Comparison of ENCODE assay signal across 10 mouse cellular contexts in the genomic region with DNA sequence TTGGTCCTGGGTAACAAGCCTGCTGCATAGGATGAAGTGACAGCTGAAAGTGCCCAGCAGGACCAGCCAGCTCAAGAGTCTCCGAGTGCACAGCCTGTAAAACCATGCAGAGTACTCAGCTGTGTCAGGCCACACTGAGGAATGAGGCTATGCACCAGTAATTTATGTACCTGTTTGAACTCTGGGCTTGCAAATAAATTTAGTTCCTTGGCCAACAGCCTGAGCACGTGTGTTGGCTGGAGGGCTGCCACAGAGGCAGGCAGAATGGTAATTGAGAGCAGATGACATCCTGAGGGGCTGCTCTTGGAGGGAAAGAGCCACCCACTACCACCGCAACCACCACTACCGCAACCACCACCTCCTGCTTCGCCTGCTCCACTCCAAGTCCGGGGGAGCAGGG.
A peak's percentile ranks its signal among the peaks of the same experiment; 100 is the strongest.
DNase-seq lines count a peak whose midpoint lies in the region; ATAC-seq and TF ChIP-seq lines count a peak whose summit lies in the region.
"Had no signal": no experiment of that assay in that cellular context is flagged by ENCODE, and none has a peak within 500 bp of the region (broad histone marks: within the 10 kb centered on the region; RNA-seq: fewer than 3 reads in every experiment).

No protein-coding gene starts in this region.

- 0 out of 2 replicates have a peak, but pooled peaks have one; percentile 49 for ATAC-seq in intestine, embryonic 14.5 days (replicated peaks; ENCODE audit: low FRiP score, low TSS enrichment, low read depth)
- ATAC-seq in intestine, postnatal 0 days: no peak
- peak; percentile 57 for ATAC-seq in common myeloid progenitor, adult 5-6 weeks (replicated peaks; ENCODE audit: low read depth, poor library complexity, severe bottlenecking)

- H3K4me1 ChIP-seq in intestine, embryonic 14.5 days (replicated peaks; ENCODE audit: control insufficient read depth, insufficient read depth, low read length): peaks cover 19% of the 10 kb centered on the region
- H3K4me1 ChIP-seq in intestine, postnatal 0 days (replicated peaks; ENCODE audit: control insufficient read depth, insufficient read depth, low read length): no peaks in the 10 kb centered on the region

- no peak overlapping the region for H3K9ac ChIP-seq in intestine, embryonic 14.5 days (ENCODE audit: low read length)
- no peak overlapping the region for H3K9ac ChIP-seq in intestine, postnatal 0 days (ENCODE audit: low read depth, low read length)
- H3K9ac ChIP-seq: stomach, embryonic 15.5 days had no signal

- H3K9me3 ChIP-seq in intestine, embryonic 14.5 days (ENCODE audit: control insufficient read depth, low read length): no peaks in the 10 kb centered on the region
- no peaks in the 10 kb centered on the region for H3K9me3 ChIP-seq in intestine, postnatal 0 days (ENCODE audit: control insufficient read depth)
- H3K9me3 ChIP-seq: stomach, embryonic 15.5 days had no signal

- no peak for TF ChIP-seq CTCF in intestine, postnatal 0 days (IDR thresholded peaks at IDR 0.05; ENCODE audit: low read depth)

- WGBS in intestine, embryonic 14.5 days: 32% methylated on average over 6 of the region's 6 CpGs
- 41% methylated on average over 6 of the region's 6 CpGs for WGBS in intestine, postnatal 0 days

- no peaks in the 10 kb centered on the region for H3K36me3 ChIP-seq in intestine, embryonic 14.5 days (ENCODE audit: control insufficient read depth, insufficient read depth, low read length)
- H3K36me3 ChIP-seq in intestine, postnatal 0 days (ENCODE audit: control insufficient read depth, insufficient read depth): no peaks in the 10 kb centered on the region
- H3K36me3 ChIP-seq: G1E; stomach, embryonic 15.5 days had no signal

- no peak overlapping the region for H3K4me3 ChIP-seq in intestine, embryonic 14.5 days (ENCODE audit: low read depth, low read length)
- no peak overlapping the region for H3K4me3 ChIP-seq in intestine, postnatal 0 days (ENCODE audit: low read depth, low read length)
- H3K4me3 ChIP-seq: stomach, embryonic 15.5 days had no signal

- no peaks in the 10 kb centered on the region for H3K27me3 ChIP-seq in intestine, embryonic 14.5 days (replicated peaks; ENCODE audit: control insufficient read depth, insufficient read depth, low read length)
- H3K27me3 ChIP-seq in intestine, postnatal 0 days (replicated peaks; ENCODE audit: control insufficient read depth, insufficient read depth, low read length): 0 out of 2 replicates have a peak, but pooled peaks cover 3% of the 10 kb centered on the region
- H3K27me3 ChIP-seq: stomach, embryonic 15.5 days had no signal

- no peak for DNase-seq in intestine, embryonic 14.5 days (ENCODE audit: low spot score)
- peak; percentile 84 for DNase-seq in hindlimb bud, embryonic 11.5 days (ENCODE audit: extremely low spot score, low read depth, low spot score)
- DNase-seq in lung, postnatal 36 days: peak; percentile 47
- no peak for DNase-seq in right cerebral cortex, adult 2 months (ENCODE audit: low spot score in 2 of 2)
- no peak for DNase-seq in right cerebral cortex, adult 18-20 months
- no peak for DNase-seq in layer of hippocampus, adult 9-11 months

- H3K27ac ChIP-seq in intestine, embryonic 14.5 days (ENCODE audit: low read depth): no peak overlapping the region
- H3K27ac ChIP-seq in intestine, postnatal 0 days (ENCODE audit: low read depth, low read length): no peak overlapping the region
- H3K27ac ChIP-seq: stomach, embryonic 15.5 days had no signal

- no peak overlapping the region for H3K4me2 ChIP-seq in intestine, embryonic 14.5 days (ENCODE audit: low read length)
- H3K4me2 ChIP-seq in intestine, postnatal 0 days (replicated peaks; ENCODE audit: low read depth): no peak overlapping the region
- H3K4me2 ChIP-seq: stomach, embryonic 15.5 days had no signal

Comparison
In these comparisons a context has a peak if more than half of its experiments do, and no peak if none do; other contexts are left out.
1. DNase-seq: peak in hindlimb bud, embryonic 11.5 days (single experiment) and lung, postnatal 36 days (single experiment); none in intestine, embryonic 14.5 days (single experiment), right cerebral cortex, adult 2 months (0 of 2), right cerebral cortex, adult 18-20 months (single experiment) and layer of hippocampus, adult 9-11 months (single experiment).